Mouse (Mus musculus): ENCODE measurements around the gene Bag5.
"Not testable (repeated sequence)": the region's sequence is repeated elsewhere in the genome, so short reads cannot be mapped to it uniquely, and the experiment has no call there.

GRCm38 (mm10) chr12:111661554-111661953 is 51.5 kb downstream of the Bag5 start:
- not testable (repeated sequence) for TF ChIP-seq POLR2A (IDR thresholded peaks at IDR 0.05; ENCODE audit: low read depth, low read length); CTCF (conservative IDR thresholded peaks at IDR 0.05; ENCODE audit: insufficient read depth, insufficient read length, low read depth, low read length)
